Mouse (Mus musculus) lung, embryonic 16.5 days (tissue): ENCODE measurements around the gene Magi2. TPM values are rescaled to one million over a fixed set of nuclear protein-coding genes. Genes with fewer than 3 reads are reported as not detected.
"Not testable (repeated sequence)": the region's sequence is repeated elsewhere in the genome, so short reads cannot be mapped to it uniquely, and the experiment has no call there.

Source experiments
- ATAC-seq: fragments of 200-750 bp; cut with Nextera tagmentation; 2 replicates; pipeline ENCODE4 v1.8.0; 2017; ENCODE audit warnings: low read depth, mild to moderate bottlenecking, moderate library complexity
- H3K27ac ChIP-seq: fragments of 300-500 bp; sonication (generic); 2 replicates; pipeline ENCODE4 v1.5.1; 2014; ENCODE audit warnings: mild to moderate bottlenecking, control low read depth, low read length
- H3K27me3 ChIP-seq: fragments of 300-500 bp; sonication (generic); 2 replicates; pipeline ENCODE4 v1.6.1; 2014; ENCODE audit warnings: low read depth, low read length, mixed read lengths; ENCODE audit not compliant: control insufficient read depth, insufficient read depth
- H3K36me3 ChIP-seq: fragments of 300-500 bp; sonication (generic); 2 replicates; pipeline ENCODE4 v1.6.1; 2014; ENCODE audit warnings: low read length; ENCODE audit not compliant: control insufficient read depth, insufficient read depth
- H3K4me1 ChIP-seq: fragments of 300-500 bp; sonication (generic); replicated peaks from 2 replicates; pipeline ENCODE4 v1.6.1; 2014; ENCODE audit warnings: low read length, mixed read lengths; ENCODE audit not compliant: control insufficient read depth, insufficient read depth
- H3K4me2 ChIP-seq: fragments of 300-500 bp; sonication (generic); 2 replicates; pipeline ENCODE4 v1.6.1; 2014; ENCODE audit warnings: low read depth, low read length, control low read depth
- H3K4me3 ChIP-seq: fragments of 300-500 bp; sonication (generic); 2 replicates; pipeline ENCODE4 v1.5.1; 2014; ENCODE audit warnings: mild to moderate bottlenecking, low read length, control low read depth
- H3K9ac ChIP-seq: fragments of 300-500 bp; sonication (generic); 2 replicates; pipeline ENCODE4 v1.6.1; 2014; ENCODE audit warnings: low read length, control low read depth
- H3K9me3 ChIP-seq: fragments of 300-500 bp; sonication (generic); 2 replicates; pipeline ENCODE4 v1.6.1; 2016; ENCODE audit warnings: low read length; ENCODE audit not compliant: control insufficient read depth
- WGBS: fragments of 180-500 bp; shearing (Covaris S2); extraction: QIAGEN DNeasy Blood & Tissue Kit; methylation state at CpG from one replicate; pipeline ENCODE4 v1.1.7; 2014; 5-methylcytosine and 5-hydroxymethylcytosine counted together
- polyA plus RNA-seq: library from polyadenylated mRNA; unstranded; fragments of >200 nt; fragmentation: Nextera tagmentation; extraction: Ambion mirVana; gene quantifications from 2 replicates; pipeline ENCODE4 v1.2.1, GENCODE M21; 2015

Gene Magi2
- polyA plus RNA-seq, 1 experiment from 2014 or later, result 2.5 TPM

DNA sequence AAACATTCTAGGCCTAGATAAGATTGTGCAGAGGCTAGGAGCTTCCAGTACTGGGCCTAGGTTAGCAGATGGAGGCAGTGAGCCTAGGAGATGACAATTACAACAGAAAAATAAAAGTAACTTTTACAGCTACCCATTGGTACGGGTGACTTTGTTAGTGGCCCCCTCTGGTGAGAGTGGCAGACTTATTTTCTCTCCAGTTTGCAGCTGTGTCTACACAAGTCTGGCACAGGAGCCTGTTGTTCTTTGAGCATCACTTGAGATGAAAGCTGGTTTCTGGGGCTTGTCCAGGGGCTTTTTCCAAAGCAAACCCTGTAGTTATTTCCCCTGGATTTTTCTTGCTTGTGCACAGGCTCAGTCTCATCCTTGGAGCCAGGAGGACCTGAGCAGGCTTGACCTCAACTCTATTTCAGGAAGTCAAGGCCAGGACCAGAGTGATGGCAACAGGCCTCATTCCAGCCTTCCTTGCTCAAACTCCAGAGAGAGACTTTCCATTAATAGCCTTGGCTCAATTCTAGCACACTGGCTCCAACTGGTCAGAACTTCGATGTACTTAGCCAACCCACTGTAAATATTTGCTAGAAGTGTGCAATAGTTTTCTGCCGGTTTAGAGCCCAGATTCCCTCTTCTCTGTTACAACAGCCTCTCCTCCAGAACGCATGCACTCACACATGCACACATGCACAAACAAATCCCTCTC lies 1493.5 kb downstream of the Magi2 start:
- no peak overlapping the region for H3K4me3 ChIP-seq
- no peaks in the 10 kb centered on the region for H3K9me3 ChIP-seq
- no peak overlapping the region for H3K4me2 ChIP-seq
- H3K4me1 ChIP-seq, result no peaks in the 10 kb centered on the region
- no peaks in the 10 kb centered on the region for H3K27me3 ChIP-seq
- 44% methylated on average over 4 of the region's 4 CpGs for WGBS
- H3K36me3 ChIP-seq, result no peaks in the 10 kb centered on the region
- H3K27ac ChIP-seq, result peak overlapping the region; percentile 86
- peak; percentile 90 for ATAC-seq
- H3K9ac ChIP-seq, result no peak overlapping the region

- not testable (repeated sequence) for H3K4me3 ChIP-seq, H3K27ac ChIP-seq, H3K9ac ChIP-seq, H3K36me3 ChIP-seq, ATAC-seq, H3K27me3 ChIP-seq, H3K4me1 ChIP-seq, H3K9me3 ChIP-seq, H3K4me2 ChIP-seq
- 85% methylated on average over 2 of the region's 4 CpGs for WGBS
Measured at GRCm38 (mm10) chr5:20723226-20723625, 1496.4 kb downstream of the Magi2 start.

DNA sequence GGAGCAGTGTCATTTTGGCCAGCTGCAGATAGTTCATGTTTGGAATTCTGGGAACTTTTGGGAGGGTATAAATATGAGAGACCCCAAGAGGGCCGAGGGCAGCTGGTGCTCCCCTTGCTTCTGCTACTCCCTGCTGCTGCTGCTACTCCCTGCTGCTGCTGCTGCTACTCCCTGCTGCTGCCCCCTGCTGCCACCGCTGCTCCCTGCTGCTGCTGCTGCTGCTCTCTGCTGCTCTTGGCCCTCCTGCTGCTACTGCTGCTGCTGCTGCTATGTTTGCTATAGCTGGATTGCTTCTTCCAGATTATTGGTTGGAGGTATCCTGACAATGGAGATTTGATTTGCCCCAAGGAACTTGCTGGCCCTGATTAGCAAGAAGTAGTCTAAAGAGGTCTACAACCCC lies 1512.0 kb downstream of the Magi2 start:
- H3K36me3 ChIP-seq, result no peaks in the 10 kb centered on the region
- no peaks in the 10 kb centered on the region for H3K9me3 ChIP-seq
- no peaks in the 10 kb centered on the region for H3K4me1 ChIP-seq
- H3K9ac ChIP-seq, result no peak overlapping the region
- H3K27ac ChIP-seq, result no peak overlapping the region
- no peak overlapping the region for H3K4me2 ChIP-seq
- 31% methylated on average over 2 of the region's 2 CpGs for WGBS
- H3K4me3 ChIP-seq, result no peak overlapping the region
- no peaks in the 10 kb centered on the region for H3K27me3 ChIP-seq
- no peak for ATAC-seq

- 53% methylated on average over 6 of the region's 6 CpGs for WGBS
- H3K9ac ChIP-seq, result no peak overlapping the region
Measured at GRCm38 (mm10) chr5:20741193-20741592, 1514.4 kb downstream of the Magi2 start.

GRCm38 (mm10) chr5:20741936-20742335 lies 1515.1 kb downstream of the Magi2 start:
- H3K4me3 ChIP-seq, result no peak overlapping the region
- ATAC-seq, result no peak

More at GRCm38 (mm10) chr5:20741193-20741592, 1514.4 kb downstream of the Magi2 start:
- no peaks in the 10 kb centered on the region for H3K9me3 ChIP-seq
- H3K36me3 ChIP-seq, result no peaks in the 10 kb centered on the region
- ATAC-seq, result no peak
- H3K4me2 ChIP-seq, result no peak overlapping the region
- H3K4me3 ChIP-seq, result no peak overlapping the region
- H3K27ac ChIP-seq, result no peak overlapping the region
- no peaks in the 10 kb centered on the region for H3K27me3 ChIP-seq
- no peaks in the 10 kb centered on the region for H3K4me1 ChIP-seq

GRCm38 (mm10) chr5:20748142-20748541 lies 1521.3 kb downstream of the Magi2 start:
- Histone ChIP-seq H3K9ac (no peak overlapping the region), H3K27ac (no peak overlapping the region), H3K4me2 (no peak overlapping the region), H3K27me3 (no peaks in the 10 kb centered on the region), H3K9me3 (no peaks in the 10 kb centered on the region), H3K36me3 (no peaks in the 10 kb centered on the region), H3K4me3 (no peak overlapping the region), H3K4me1 (0 out of 2 replicates have a peak, but pooled peaks cover under 1% of the 10 kb centered on the region)
- no peak for ATAC-seq
- 87% methylated on average over 4 of the region's 4 CpGs for WGBS

More at GRCm38 (mm10) chr5:20741936-20742335, 1515.1 kb downstream of the Magi2 start:
- Histone ChIP-seq H3K9me3 (no peaks in the 10 kb centered on the region), H3K36me3 (no peaks in the 10 kb centered on the region), H3K27me3 (no peaks in the 10 kb centered on the region), H3K27ac (no peak overlapping the region), H3K4me1 (no peaks in the 10 kb centered on the region), H3K4me2 (no peak overlapping the region), H3K9ac (no peak overlapping the region)
- WGBS, result 88% methylated on average over 8 of the region's 8 CpGs

- Histone ChIP-seq H3K27ac (no peak overlapping the region), H3K4me1 (0 out of 2 replicates have a peak, but pooled peaks cover 2% of the 10 kb centered on the region), H3K4me2 (no peak overlapping the region), H3K36me3 (no peaks in the 10 kb centered on the region), H3K27me3 (no peaks in the 10 kb centered on the region), H3K4me3 (no peak overlapping the region), H3K9me3 (no peaks in the 10 kb centered on the region), H3K9ac (no peak overlapping the region)
- no peak for ATAC-seq
- 85% methylated on average over 8 of the region's 8 CpGs for WGBS
Measured at GRCm38 (mm10) chr5:20748856-20749255, 1522.0 kb downstream of the Magi2 start.

- WGBS, result 85% methylated on average over 3 of the region's 3 CpGs
- no peak overlapping the region for H3K4me2 ChIP-seq
Measured at GRCm38 (mm10) chr5:20749535-20749934, 1522.7 kb downstream of the Magi2 start.

DNA sequence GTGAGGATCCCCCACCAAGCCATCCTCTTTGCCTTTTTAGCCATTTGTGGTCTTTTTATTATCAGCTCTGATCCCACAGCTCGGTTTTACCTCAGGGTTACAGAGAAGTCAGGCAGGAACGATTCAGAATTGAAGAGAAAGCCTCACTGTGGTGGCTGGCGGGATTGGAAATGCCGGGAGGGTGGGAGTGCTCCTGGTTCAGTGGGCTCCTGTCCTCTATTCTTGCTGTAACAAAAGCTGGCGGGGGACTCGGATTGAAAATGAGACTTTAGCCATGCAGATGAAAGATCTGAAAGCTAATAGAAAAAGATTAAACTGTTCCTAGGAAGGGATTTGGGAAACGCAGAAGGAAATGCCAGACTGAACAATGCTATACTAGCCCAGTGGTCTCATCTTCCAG lies 1524.2 kb downstream of the Magi2 start:
- Histone ChIP-seq H3K27me3 (no peaks in the 10 kb centered on the region), H3K9ac (no peak overlapping the region), H3K9me3 (no peaks in the 10 kb centered on the region), H3K4me3 (no peak overlapping the region), H3K27ac (no peak overlapping the region), H3K36me3 (no peaks in the 10 kb centered on the region), H3K4me2 (no peak overlapping the region), H3K4me1 (0 out of 2 replicates have a peak, but pooled peaks cover 2% of the 10 kb centered on the region)
- ATAC-seq, result no peak
- 78% methylated on average over 7 of the region's 7 CpGs for WGBS

More at GRCm38 (mm10) chr5:20749535-20749934, 1522.7 kb downstream of the Magi2 start:
- H3K27ac ChIP-seq, result no peak overlapping the region
- 0 out of 2 replicates have a peak, but pooled peaks cover 2% of the 10 kb centered on the region for H3K4me1 ChIP-seq
- H3K9ac ChIP-seq, result no peak overlapping the region
- no peak for ATAC-seq
- H3K4me3 ChIP-seq, result no peak overlapping the region
- no peaks in the 10 kb centered on the region for H3K27me3 ChIP-seq
- H3K36me3 ChIP-seq, result no peaks in the 10 kb centered on the region
- H3K9me3 ChIP-seq, result no peaks in the 10 kb centered on the region
